Comparison of ENCODE assay signal across 10 mouse cellular contexts in genomic region chr8:71261234-71261633, GRCm38 (mm10). TPM values are rescaled to one million over a fixed set of nuclear protein-coding genes. Genes with fewer than 3 reads are reported as not detected.
A peak's percentile ranks its signal among the peaks of the same experiment; 100 is the strongest.
DNase-seq lines count a peak whose midpoint lies in the region; ATAC-seq and TF ChIP-seq lines count a peak whose summit lies in the region.
"Had no signal": no experiment of that assay in that cellular context is flagged by ENCODE, and none has a peak within 500 bp of the region (broad histone marks: within the 10 kb centered on the region; RNA-seq: fewer than 3 reads in every experiment).

No protein-coding gene starts in this region.

- H3K79me2 ChIP-seq in heart, adult 2 months (replicated peaks; ENCODE audit: control insufficient read depth, insufficient read depth, low read length) = no peaks in the 10 kb centered on the region

- H3K4me2 ChIP-seq in forebrain, embryonic 12.5 days = no peak overlapping the region

- no peaks in the 10 kb centered on the region for H3K4me1 ChIP-seq in heart, adult 2 months (ENCODE audit: control insufficient read depth, insufficient read depth, low read length)
- no peaks in the 10 kb centered on the region for H3K4me1 ChIP-seq in forebrain, embryonic 12.5 days

- no peaks in the 10 kb centered on the region for H3K36me3 ChIP-seq in heart, adult 2 months (ENCODE audit: control insufficient read depth, insufficient read depth, low read length)
- peaks cover 44% of the 10 kb centered on the region for H3K36me3 ChIP-seq in forebrain, embryonic 12.5 days (replicated peaks)

- intact Hi-C loops in heart, adult 2 months (cut with DNase I) = no loop called here

- H3K4me3 ChIP-seq in heart, adult 2 months = no peak overlapping the region
- no peak overlapping the region for H3K4me3 ChIP-seq in forebrain, embryonic 12.5 days (replicated peaks)
- H3K4me3 ChIP-seq: myocyte had no signal

- no peak overlapping the region for H3K9ac ChIP-seq in heart, adult 2 months (ENCODE audit: low read depth, low read length)
- H3K9ac ChIP-seq in forebrain, embryonic 12.5 days = no peak overlapping the region

- TF ChIP-seq POLR2A in heart, adult 2 months (IDR thresholded peaks at IDR 0.05; ENCODE audit: insufficient read depth, low read depth, low read length) = no peak

- no peak for DNase-seq in heart, adult 2 months
- no peak for DNase-seq in heart, adult 18-20 months
- DNase-seq in 3T3-L1 (ENCODE audit: low read depth, low spot score) (peak; percentile 61), NIH3T3 (ENCODE audit: low read depth) (peak; percentile 75), liver (peak; percentile 30)
- no peak for DNase-seq in cerebellum, postnatal 4 days (ENCODE audit: low spot score in 2 of 2)
- DNase-seq: gastrocnemius, postnatal 36 days had no signal

- TF ChIP-seq CTCF in heart, adult 2 months (IDR thresholded peaks at IDR 0.05) = peak; percentile 66

- TF ChIP-seq EP300 in heart, adult 2 months (IDR thresholded peaks at IDR 0.05; ENCODE audit: insufficient read depth, low read depth, low read length) = 0 out of 2 replicates have a peak, but pooled peaks have one; percentile 30

- no peak for ATAC-seq in inflammation-experienced regulatory T-cells, adult 6 months
- ATAC-seq in forebrain, embryonic 12.5 days (ENCODE audit: low FRiP score) = no peak

- H3K9me3 ChIP-seq in forebrain, embryonic 12.5 days = no peaks in the 10 kb centered on the region

- H3K27me3 ChIP-seq in heart, adult 2 months (ENCODE audit: control insufficient read depth, insufficient read depth, low read length) = no peaks in the 10 kb centered on the region
- H3K27me3 ChIP-seq in forebrain, embryonic 12.5 days = no peaks in the 10 kb centered on the region

- H3K27ac ChIP-seq in heart, adult 2 months = no peak overlapping the region
- no peak overlapping the region for H3K27ac ChIP-seq in forebrain, embryonic 12.5 days

RNA-seq across cellular contexts. Expression of gene Myo9b, which starts 11.3 kb away (rescaled TPM):
- 10 to 100 TPM; 20.1 to 22.8 TPM for total RNA-seq in heart, adult 2 months (2021)
- 15.0 and 15.9 TPM in 2 replicates for polyA plus RNA-seq in heart, adult 2 months (2012; rRNA removed)
- 10 to 100 TPM; 20.5 to 22.3 TPM for total RNA-seq in heart, adult 18-20 months (2021)
- 10 to 100 TPM; 18.3 to 20.4 (median 19.4) TPM for polyA plus RNA-seq in inflammation-experienced regulatory T-cells, adult 6 months (2017; shearing (Covaris generic))
- 26.4 and 28.3 TPM in 2 replicates for polyA plus RNA-seq in forebrain, embryonic 12.5 days (2016; fragmentation: Nextera tagmentation; extraction: Ambion mirVana)

RNA-seq across cellular contexts. Expression of gene Haus8, which starts 11.5 kb away (rescaled TPM):
- total RNA-seq in heart, adult 2 months (2021) = 10 to 100 TPM; 24.2 to 29.0 TPM
- polyA plus RNA-seq in heart, adult 2 months (2012; rRNA removed) = 11.9 and 12.1 TPM in 2 replicates
- total RNA-seq in heart, adult 18-20 months (2021) = 10 to 100 TPM; 25.5 to 29.5 TPM
- polyA plus RNA-seq in inflammation-experienced regulatory T-cells, adult 6 months (2017; shearing (Covaris generic)) = 10 to 100 TPM; 26.5 to 53.0 (median 32.5) TPM
- polyA plus RNA-seq in forebrain, embryonic 12.5 days (2016; fragmentation: Nextera tagmentation; extraction: Ambion mirVana) = 52.4 and 58.4 TPM in 2 replicates

Comparison
In these comparisons a context has a peak if more than half of its experiments do, and no peak if none do; other contexts are left out.
1. DNase-seq: peak in 3T3-L1 (single experiment), NIH3T3 (single experiment) and liver (single experiment); none in heart, adult 2 months (0 of 2), heart, adult 18-20 months (0 of 2) and cerebellum, postnatal 4 days (0 of 2).